Mouse (Mus musculus) liver, embryonic 16.5 days (tissue): ENCODE results near the gene Sorcs2. TPM values are rescaled to one million over a fixed set of nuclear protein-coding genes. Genes with fewer than 3 reads are reported as not detected.

Experiments used
- ATAC-seq: fragments of 200-750 bp; cut with Nextera tagmentation; 2 replicates; pipeline ENCODE4 v1.8.0; 2017; ENCODE audit warnings: low read depth, mild to moderate bottlenecking, moderate number of reproducible peaks, moderate library complexity
- H3K27ac ChIP-seq: fragments of 300-500 bp; sonication (generic); 2 replicates; pipeline ENCODE4 v1.5.1; 2014; ENCODE audit warnings: mild to moderate bottlenecking, low read length
- H3K27me3 ChIP-seq: fragments of 300-500 bp; sonication (generic); 2 replicates; pipeline ENCODE4 v1.6.1; 2014; ENCODE audit warnings: low read depth, low read length, mixed read lengths; ENCODE audit not compliant: control insufficient read depth, insufficient read depth
- H3K36me3 ChIP-seq: fragments of 300-500 bp; sonication (generic); 2 replicates; pipeline ENCODE4 v1.6.1; 2014; ENCODE audit warnings: mild to moderate bottlenecking; ENCODE audit not compliant: control insufficient read depth, insufficient read depth
- H3K4me1 ChIP-seq: fragments of 300-500 bp; sonication (generic); 2 replicates; pipeline ENCODE4 v1.6.1; 2014; ENCODE audit warnings: low read depth, low read length, mixed read lengths; ENCODE audit not compliant: control insufficient read depth
- H3K4me2 ChIP-seq: fragments of 300-500 bp; sonication (generic); 2 replicates; pipeline ENCODE4 v1.6.1; 2014; ENCODE audit warnings: low read depth, low read length, mixed read lengths
- H3K4me3 ChIP-seq: fragments of 300-500 bp; sonication (generic); 2 replicates; pipeline ENCODE4 v1.5.1; 2014; ENCODE audit warnings: low read depth, mild to moderate bottlenecking, low read length
- H3K9ac ChIP-seq: fragments of 300-500 bp; sonication (generic); 2 replicates; pipeline ENCODE4 v1.6.1; 2014; ENCODE audit warnings: low read depth, low read length
- H3K9me3 ChIP-seq: fragments of 300-500 bp; sonication (generic); replicated peaks from 2 replicates; pipeline ENCODE4 v1.6.1; 2016; ENCODE audit warnings: low read length; ENCODE audit not compliant: control insufficient read depth
- WGBS: fragments of 180-500 bp; shearing (Covaris S2); extraction: QIAGEN DNeasy Blood & Tissue Kit; methylation state at CpG from one replicate; pipeline ENCODE4 v1.1.7; 2014; ENCODE audit not compliant: insufficient replicate concordance; 5-methylcytosine and 5-hydroxymethylcytosine counted together
- polyA plus RNA-seq: library from polyadenylated mRNA; unstranded; fragments of >200 nt; fragmentation: Nextera tagmentation; extraction: Ambion mirVana; gene quantifications from 2 replicates; pipeline ENCODE4 v1.2.1, GENCODE M21; 2015

Gene Sorcs2
- polyA plus RNA-seq, 1 experiment from 2014 or later: 0.99 TPM

DNA sequence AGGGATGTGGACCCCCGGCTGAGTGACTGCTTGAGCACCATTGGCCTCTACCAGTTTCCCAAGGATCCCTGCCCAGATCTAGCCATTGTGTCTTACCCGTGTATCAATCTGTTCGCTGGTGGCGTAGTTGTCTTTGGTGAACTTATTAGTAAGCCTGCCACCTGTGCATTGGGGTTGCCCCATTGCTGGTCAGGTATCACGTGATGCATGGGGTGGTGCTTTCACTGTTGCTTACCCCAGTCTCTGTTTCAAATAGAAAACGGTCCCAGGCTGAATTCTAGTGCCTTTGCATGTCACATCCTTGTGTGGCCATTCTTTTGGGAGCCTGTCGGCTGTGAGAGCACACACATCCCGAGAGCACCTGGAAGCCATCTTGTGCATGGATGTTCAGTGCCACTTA is 409.9 kb downstream of the Sorcs2 start:
- Histone ChIP-seq H3K36me3 (no peaks in the 10 kb centered on the region), H3K27me3 (no peaks in the 10 kb centered on the region), H3K4me2 (no peak overlapping the region), H3K9ac (no peak overlapping the region), H3K27ac (no peak overlapping the region), H3K4me1 (no peaks in the 10 kb centered on the region), H3K4me3 (no peak overlapping the region), H3K9me3 (no peaks in the 10 kb centered on the region)
- no peak for ATAC-seq
- WGBS: 69% methylated on average over 8 of the region's 8 CpGs

DNA sequence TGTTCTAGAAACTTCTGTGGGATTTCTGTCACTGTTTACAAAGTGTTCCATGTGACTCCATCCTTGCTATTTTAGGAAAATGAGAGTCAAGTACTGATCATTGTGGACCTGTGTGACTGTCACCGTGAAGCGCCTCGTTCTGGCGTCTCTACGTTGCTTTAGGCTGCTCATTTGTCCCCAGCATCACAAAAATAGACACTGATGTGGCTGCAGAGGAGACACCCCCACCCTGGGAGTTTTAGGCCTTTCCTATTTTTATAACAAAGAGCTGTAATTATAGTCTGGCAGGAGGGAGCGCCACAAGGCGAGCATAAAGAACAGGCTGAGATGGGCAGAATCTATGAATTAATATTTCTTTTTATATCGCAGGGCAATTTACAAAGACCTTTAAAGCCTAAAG is 412.3 kb downstream of the Sorcs2 start:
- no peak overlapping the region for H3K4me3 ChIP-seq
- no peak overlapping the region for H3K4me2 ChIP-seq
- 73% methylated on average over 8 of the region's 8 CpGs for WGBS
- no peak overlapping the region for H3K9ac ChIP-seq
- H3K4me1 ChIP-seq: no peaks in the 10 kb centered on the region
- H3K36me3 ChIP-seq: no peaks in the 10 kb centered on the region
- H3K27me3 ChIP-seq: no peaks in the 10 kb centered on the region
- H3K9me3 ChIP-seq: no peaks in the 10 kb centered on the region
- no peak for ATAC-seq
- H3K27ac ChIP-seq: no peak overlapping the region

DNA sequence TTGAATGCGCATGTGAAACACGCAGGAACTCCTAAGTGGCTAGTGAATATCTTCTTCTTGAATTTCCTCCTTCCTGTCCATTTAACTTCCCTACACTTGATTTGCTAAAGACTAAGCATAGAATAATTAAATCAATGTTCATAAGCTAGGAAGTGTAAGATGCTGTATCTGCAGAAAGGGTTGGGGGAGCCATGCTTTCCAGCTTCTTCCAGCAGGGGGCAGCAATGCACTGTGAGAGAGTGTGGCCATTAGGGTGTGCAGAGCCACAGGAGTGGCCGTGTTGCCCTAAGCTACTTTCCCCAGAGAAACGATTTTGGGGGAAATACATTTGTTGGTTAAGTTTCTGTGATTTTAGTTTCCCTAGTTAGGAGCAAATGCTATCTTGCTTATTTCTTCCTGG is 416.0 kb downstream of the Sorcs2 start:
- no peaks in the 10 kb centered on the region for H3K36me3 ChIP-seq
- no peak overlapping the region for H3K27ac ChIP-seq
- WGBS: 31% methylated on average over 4 of the region's 4 CpGs
- H3K9ac ChIP-seq: no peak overlapping the region
- no peaks in the 10 kb centered on the region for H3K27me3 ChIP-seq
- no peak overlapping the region for H3K4me3 ChIP-seq
- no peak overlapping the region for H3K4me2 ChIP-seq
- no peak for ATAC-seq
- no peaks in the 10 kb centered on the region for H3K4me1 ChIP-seq
- H3K9me3 ChIP-seq: no peaks in the 10 kb centered on the region

DNA sequence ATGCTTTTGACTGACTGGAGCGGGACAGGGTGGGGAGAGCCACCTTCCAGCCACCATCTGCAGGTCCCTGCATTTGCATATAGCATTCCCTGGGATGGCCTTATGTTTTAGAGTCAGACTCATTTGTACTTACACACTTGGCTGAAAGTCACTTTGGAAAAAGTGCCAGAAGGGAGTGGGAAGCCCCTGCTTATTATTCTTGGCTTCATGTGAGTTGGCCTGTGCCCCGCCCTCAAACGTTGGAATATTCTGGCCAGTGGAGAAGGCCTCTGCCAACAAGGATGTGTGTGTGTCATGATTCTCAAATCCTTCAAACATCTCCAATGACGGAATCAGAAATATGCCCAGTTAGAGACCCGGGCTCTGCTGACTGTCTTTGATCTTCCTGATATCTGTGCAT is 416.6 kb downstream of the Sorcs2 start:
- no peaks in the 10 kb centered on the region for H3K36me3 ChIP-seq
- no peaks in the 10 kb centered on the region for H3K9me3 ChIP-seq
- no peak overlapping the region for H3K4me2 ChIP-seq
- H3K4me1 ChIP-seq: no peaks in the 10 kb centered on the region
- H3K4me3 ChIP-seq: no peak overlapping the region
- H3K27me3 ChIP-seq: no peaks in the 10 kb centered on the region
- 67% methylated on average over 5 of the region's 5 CpGs for WGBS
- ATAC-seq: no peak
- no peak overlapping the region for H3K27ac ChIP-seq
- H3K9ac ChIP-seq: no peak overlapping the region

DNA sequence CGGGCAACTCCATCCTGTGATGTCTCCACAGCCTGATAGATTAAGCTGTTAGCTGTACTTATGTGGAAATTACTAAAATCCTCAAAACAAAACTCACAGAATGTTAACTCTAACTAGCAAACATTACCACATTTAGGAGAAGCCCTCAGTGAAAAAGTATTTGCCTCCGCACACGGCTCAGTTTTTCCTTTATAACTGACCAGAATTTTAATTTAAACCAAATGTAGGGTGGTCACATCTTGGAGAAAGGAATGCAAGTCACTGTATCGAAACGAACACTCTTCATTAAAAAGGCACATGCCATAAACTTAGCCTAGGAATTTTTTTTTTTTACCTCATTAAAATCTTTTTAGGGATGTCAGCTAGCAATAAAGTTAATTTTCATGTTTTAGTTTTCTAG is 417.4 kb downstream of the Sorcs2 start:
- WGBS: 70% methylated on average over 5 of the region's 5 CpGs

DNA sequence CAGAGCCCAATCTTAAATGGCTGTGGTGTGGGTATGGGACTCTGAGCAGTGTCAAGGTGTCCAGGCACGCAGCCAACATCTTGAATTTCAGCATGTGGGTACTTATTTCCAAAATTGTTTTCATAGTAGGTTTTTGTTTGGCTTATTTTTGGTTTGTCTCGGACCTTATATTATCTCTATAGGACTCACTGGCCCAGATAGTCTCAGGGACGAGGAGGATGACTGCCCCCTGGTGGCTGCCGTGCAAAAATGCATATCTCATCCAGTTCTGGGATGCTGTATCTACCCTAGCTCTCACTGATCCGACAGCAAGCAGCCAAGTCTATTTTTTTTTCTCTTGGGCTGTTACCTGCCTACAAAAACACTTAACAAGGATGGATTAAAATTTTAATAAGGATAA is 422.3 kb downstream of the Sorcs2 start:
- WGBS: 7% methylated on average over 5 of the region's 5 CpGs
- no peak for ATAC-seq
- H3K27me3 ChIP-seq: no peaks in the 10 kb centered on the region

More for the DNA sequence above, 417.4 kb downstream of the Sorcs2 start:
- no peak overlapping the region for H3K4me2 ChIP-seq
- H3K36me3 ChIP-seq: no peaks in the 10 kb centered on the region
- ATAC-seq: no peak
- no peak overlapping the region for H3K9ac ChIP-seq
- no peak overlapping the region for H3K4me3 ChIP-seq
- no peaks in the 10 kb centered on the region for H3K9me3 ChIP-seq
- H3K27ac ChIP-seq: no peak overlapping the region
- H3K27me3 ChIP-seq: no peaks in the 10 kb centered on the region
- no peaks in the 10 kb centered on the region for H3K4me1 ChIP-seq

DNA sequence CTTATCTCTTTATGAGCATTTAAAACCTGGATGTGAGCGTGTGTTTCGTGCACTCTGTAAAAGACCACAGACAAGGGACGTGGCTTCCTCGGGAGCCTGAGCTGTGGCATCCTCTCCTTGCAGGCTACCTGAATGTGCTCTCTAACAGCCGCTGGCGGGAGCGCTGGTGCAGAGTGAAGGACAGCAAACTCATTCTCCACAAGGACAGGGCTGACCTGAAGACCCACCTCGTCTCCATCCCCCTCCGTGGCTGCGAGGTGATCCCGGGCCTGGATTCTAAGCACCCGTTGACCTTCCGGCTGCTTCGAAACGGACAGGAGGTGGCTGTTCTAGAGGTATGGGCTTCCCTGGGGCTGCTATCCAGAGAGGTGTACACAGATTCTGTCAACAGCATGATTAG is 423.7 kb downstream of the Sorcs2 start:
- Histone ChIP-seq H3K4me1 (no peaks in the 10 kb centered on the region), H3K9me3 (no peaks in the 10 kb centered on the region), H3K27me3 (no peaks in the 10 kb centered on the region), H3K9ac (no peak overlapping the region), H3K27ac (no peak overlapping the region), H3K36me3 (no peaks in the 10 kb centered on the region), H3K4me2 (no peak overlapping the region), H3K4me3 (no peak overlapping the region)
- no peak for ATAC-seq
- WGBS: 70% methylated on average over 15 of the region's 15 CpGs

More for the DNA sequence above, 422.3 kb downstream of the Sorcs2 start:
- no peaks in the 10 kb centered on the region for H3K36me3 ChIP-seq
- no peak overlapping the region for H3K27ac ChIP-seq
- no peaks in the 10 kb centered on the region for H3K4me1 ChIP-seq
- H3K4me3 ChIP-seq: no peak overlapping the region
- no peaks in the 10 kb centered on the region for H3K9me3 ChIP-seq
- no peak overlapping the region for H3K9ac ChIP-seq
- H3K4me2 ChIP-seq: no peak overlapping the region

DNA sequence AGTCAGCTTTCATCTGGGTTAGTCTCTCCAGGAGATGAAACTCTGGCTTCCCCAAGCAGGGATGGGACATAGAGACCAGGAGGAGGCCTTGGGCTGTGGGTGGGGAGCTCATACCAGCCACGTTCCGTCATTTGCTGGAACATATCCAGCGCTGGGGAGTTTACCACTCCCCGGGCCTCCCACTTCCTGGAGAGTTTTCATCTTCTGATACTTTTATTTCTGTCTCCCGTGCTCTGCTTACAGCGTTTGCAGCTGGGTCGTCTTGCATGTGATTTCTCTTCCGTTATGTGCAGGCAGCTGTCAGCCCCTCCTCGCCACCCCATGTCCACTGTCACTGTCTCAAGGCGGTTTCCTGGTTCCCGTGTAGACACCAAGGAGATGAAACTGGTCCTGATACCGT is 424.1 kb downstream of the Sorcs2 start:
- WGBS: 51% methylated on average over 12 of the region's 12 CpGs
- Histone ChIP-seq H3K9ac (no peak overlapping the region), H3K9me3 (no peaks in the 10 kb centered on the region), H3K27ac (no peak overlapping the region), H3K4me1 (no peaks in the 10 kb centered on the region), H3K4me3 (no peak overlapping the region), H3K27me3 (no peaks in the 10 kb centered on the region), H3K36me3 (no peaks in the 10 kb centered on the region), H3K4me2 (no peak overlapping the region)
- ATAC-seq: no peak

DNA sequence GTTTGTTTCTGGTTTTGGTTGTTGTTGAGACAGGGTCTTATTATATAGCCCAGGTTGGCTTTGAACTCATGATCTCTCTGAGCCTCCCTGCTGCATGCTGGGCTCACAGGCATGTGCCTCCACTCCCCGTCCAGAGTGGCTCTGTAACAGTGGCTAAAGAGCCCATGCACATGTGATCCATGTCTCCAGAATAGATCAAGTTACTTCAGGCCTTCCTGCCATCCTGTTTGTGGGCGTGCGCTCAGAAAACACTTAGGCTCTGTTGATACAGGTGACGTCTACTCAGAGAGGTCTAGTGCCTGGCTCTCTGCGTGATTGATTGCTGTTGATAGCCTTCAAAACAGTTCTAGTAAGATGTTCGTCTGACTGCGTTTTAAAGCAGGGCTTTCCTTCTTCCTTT is 425.2 kb downstream of the Sorcs2 start:
- Histone ChIP-seq H3K4me1 (no peaks in the 10 kb centered on the region), H3K4me2 (no peak overlapping the region), H3K36me3 (no peaks in the 10 kb centered on the region), H3K27me3 (no peaks in the 10 kb centered on the region), H3K9me3 (no peaks in the 10 kb centered on the region), H3K9ac (no peak overlapping the region), H3K4me3 (no peak overlapping the region), H3K27ac (no peak overlapping the region)
- ATAC-seq: no peak
- 57% methylated on average over 7 of the region's 7 CpGs for WGBS
